Mouse (Mus musculus) heart, postnatal 4 days (tissue): ENCODE data around the gene Erbb3. TPM values are rescaled to one million over a fixed set of nuclear protein-coding genes. Genes with fewer than 3 reads are reported as not detected.
A peak's percentile ranks its signal among the peaks of the same experiment; 100 is the strongest.
"Not testable (repeated sequence)": the region's sequence is repeated elsewhere in the genome, so short reads cannot be mapped to it uniquely, and the experiment has no call there.

Experiments used
- DNase-seq: peaks from one replicate; pipeline ENCODE4 v3.0.0; 2021
- total RNA-seq, 2 experiments: library from RNA; stranded (reverse); gene quantifications; 2 replicates each; pipeline ENCODE4 v1.2.3; 2021

The Erbb3 gene
- total RNA-seq = 1 to 10 TPM; 7.1 to 8.2 TPM

DNA sequence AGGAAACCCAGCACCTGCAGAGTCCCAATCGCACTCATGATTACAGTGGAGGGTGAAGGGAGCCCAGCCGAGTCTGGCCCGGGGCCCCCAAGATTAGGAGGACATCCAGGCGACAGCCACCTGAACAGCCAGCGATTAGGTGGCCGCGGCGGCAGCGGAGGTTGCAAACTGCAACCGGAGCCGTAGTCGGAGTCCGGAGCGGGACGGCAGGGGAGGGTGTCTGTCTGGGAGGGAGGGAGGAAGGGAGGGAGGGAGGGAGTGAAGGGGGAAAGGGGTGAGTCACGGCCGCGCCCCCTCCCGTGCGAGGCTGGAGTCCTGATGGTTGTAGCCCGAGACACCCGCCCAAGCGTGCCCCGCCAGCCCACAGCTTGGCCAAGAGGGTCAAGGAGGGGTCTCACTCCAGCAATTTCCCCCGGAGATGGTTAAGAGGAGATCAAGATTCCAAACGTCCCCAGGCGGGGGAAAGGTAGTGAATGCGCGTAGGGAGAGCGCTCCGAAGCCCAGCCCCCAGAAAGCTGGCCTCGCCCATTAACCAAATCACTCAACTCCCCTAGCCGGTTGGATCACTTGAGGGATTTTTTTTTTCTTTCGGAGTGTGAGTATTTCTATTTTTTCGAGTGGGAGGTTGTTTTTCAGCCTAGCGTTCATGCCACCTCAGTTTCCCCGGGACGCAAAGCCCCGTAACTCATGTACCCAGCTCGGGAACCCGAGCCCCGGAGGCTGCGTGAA lies at the start of gene Erbb3:
TSS of gene Erbb3 (minus strand) at position 189 of the 729 bp plus-strand sequence.
- DNase-seq = peak; percentile 44

DNA sequence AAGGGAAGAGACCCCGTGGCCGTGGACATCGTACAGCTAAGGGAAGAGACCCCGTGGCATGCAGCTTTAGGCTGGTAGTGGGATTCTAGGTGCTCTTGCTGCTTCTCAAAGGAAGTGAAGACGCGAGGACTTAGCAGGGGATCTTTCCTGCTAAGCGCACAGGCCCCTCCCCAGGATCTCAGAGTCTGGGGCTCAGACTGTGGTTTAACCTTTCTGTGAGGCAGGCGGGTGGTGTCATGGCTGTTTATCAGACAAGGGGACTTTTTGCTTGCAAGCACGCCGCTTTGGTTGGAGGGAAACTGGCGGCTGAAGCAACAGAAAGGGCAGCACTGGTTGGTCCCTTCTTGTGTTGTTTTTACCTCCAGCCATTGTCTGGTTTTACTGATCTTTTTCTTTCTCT lies 47.6 kb upstream of the Erbb3 start:
- DNase-seq = no peak

DNA sequence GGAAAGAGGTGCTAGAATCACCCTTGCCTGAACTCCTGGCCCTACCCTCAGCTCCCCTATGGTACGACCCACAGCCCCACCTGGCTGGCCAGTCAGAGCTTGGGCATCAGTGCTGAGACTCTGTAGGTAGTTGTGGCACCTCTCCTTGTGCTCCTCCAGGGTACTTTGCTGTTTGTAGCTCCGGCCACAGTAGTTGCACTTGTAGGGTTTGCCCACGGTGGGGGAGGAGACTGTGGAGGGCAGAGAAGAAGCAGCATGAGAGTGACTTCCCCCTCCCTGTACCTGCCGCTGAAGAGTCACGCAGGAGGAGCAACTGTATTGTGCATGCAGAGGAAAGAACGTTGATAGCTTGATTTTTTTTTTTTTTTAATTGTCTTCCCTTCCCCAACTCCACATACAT lies 47.1 kb upstream of the Erbb3 start:
- DNase-seq = no peak

- no peak for DNase-seq
These were observed 46.2 kb upstream of the Erbb3 start for GRCm38 (mm10) chr10:128635697-128636096.

GRCm38 (mm10) chr10:128631571-128631970 lies 42.1 kb upstream of the Erbb3 start:
- DNase-seq = no peak

DNA sequence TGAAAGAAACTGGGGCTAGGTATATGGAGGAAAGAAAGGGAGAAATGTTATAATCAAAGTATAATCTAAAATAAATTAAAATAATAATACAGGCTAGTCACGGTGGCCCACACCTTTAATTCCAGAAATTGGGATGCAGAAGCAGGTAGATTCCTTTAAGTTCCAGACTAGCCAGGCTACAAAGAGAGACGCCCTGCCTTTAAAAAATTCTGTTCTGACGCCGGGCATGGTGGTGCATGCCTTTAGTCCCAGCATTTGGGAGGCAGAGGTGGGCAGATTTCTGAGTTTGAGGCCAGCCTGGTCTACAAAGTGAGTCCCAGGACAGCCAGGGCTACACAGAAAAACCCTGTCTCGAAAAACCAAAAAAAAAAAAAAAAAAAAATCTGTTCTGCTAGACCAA lies 40.9 kb upstream of the Erbb3 start:
- DNase-seq = not testable (repeated sequence)

GRCm38 (mm10) chr10:128629746-128630145 lies 40.3 kb upstream of the Erbb3 start:
- no peak for DNase-seq

DNA sequence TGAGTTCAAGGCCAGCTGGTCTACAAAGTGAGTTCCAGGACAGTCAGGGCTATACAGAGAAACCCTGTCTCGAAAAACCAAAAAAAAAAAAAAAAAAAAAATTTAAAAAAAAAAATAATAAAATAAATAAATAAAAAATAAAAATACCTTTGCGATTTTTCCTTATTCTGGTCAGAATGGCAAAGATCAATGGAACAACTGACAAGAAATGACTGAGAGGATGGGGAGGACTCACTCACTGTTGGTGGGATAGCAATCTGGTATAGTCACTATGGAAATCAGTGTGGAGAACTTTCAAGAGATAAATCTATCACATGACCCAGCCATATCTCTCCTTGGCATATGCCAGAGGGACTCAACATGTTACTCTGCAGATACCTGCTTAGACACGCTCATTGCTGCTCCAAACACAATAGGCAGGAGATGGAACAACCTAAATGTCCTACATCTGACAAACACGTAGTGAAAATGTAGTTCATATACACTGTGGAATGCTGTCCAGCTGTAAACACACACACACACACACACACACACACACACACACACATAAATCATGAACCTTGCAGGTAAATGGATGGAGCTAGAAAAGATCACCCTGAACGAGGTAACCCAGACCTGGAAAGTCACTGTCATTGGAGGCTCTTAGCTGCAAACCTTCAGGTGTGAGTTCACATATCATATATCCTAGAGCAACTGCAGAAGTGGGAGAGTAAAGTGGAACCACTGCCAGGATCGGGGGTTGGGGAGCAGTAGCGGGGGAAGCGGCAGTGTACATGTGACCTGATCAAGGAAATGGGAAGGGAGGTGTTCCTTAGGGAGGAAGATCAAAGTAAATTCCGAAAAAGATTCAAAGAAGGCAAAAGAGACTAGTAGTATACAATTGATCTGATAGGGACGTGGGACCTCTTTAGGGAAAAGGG lies 38.2 kb upstream of the Erbb3 start:
- no peak for DNase-seq

- DNase-seq = peak; percentile 89
These were observed 37.2 kb upstream of the Erbb3 start, which contains the start of gene Rps26 for GRCm38 (mm10) chr10:128626311-128627310. Rps26 (minus strand) TSS chr10:128626747.

DNA sequence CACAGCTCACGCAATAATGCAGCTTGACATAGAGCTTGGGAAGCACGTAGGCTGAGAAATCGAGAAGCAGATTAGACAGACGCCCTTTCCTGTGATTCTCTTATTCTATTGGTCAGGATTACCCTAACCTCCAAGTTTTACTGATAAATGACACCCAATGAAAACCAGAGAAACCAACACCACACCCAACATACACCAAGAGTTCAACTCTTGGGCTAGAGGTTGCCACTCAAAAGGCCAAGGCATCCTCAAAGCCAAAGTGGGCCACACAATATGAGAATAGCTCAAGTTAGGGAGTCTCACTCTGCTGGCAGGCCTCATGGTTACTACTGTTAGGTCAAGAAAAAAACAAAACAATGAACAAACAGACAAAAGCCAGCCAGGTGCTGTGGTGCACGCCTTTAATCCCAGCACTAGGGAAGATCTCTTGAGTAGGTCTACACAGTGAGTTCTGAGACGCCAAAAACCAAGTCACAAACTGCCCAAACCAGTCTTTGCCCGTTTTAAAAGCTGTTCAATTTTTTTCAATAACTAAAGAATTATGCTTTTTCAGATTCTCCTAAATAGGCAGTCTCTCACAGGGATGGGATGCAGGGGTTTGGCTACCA lies 35.9 kb upstream of the Erbb3 start:
- no peak for DNase-seq

DNA sequence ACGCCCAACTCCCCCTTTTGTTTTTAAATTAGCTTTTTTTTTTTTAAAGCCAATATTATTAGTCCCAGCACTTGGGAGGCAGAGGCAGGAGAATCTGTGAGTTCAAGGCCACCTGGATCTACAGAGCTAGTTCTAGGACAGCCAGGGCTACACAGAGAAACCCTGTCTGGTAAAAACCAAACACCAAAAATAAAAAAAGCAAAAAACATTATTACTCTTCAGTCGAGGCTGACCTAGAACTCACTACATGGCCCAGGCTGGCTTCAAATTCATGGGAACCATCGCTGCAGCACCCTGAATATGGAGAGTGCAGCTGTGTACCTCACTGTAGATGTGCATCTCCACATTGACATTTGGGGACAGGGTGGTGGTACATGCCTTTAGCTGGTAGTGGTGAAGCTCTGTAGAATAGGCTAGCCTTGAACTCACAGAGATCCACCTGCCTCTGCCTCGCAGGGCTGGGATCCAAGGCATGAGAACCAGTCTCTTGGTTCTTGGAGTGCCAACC lies 33.7 kb upstream of the Erbb3 start:
- not testable (repeated sequence) for DNase-seq

- DNase-seq = no peak
These were observed 33.2 kb upstream of the Erbb3 start for GRCm38 (mm10) chr10:128622702-128623101.

- DNase-seq = no peak
These were observed 32.6 kb upstream of the Erbb3 start for GRCm38 (mm10) chr10:128621986-128622520.

- DNase-seq = no peak
These were observed 30.8 kb upstream of the Erbb3 start for GRCm38 (mm10) chr10:128620241-128620640.

- DNase-seq = not testable (repeated sequence)
These were observed 29.7 kb upstream of the Erbb3 start for GRCm38 (mm10) chr10:128619148-128619547.

DNA sequence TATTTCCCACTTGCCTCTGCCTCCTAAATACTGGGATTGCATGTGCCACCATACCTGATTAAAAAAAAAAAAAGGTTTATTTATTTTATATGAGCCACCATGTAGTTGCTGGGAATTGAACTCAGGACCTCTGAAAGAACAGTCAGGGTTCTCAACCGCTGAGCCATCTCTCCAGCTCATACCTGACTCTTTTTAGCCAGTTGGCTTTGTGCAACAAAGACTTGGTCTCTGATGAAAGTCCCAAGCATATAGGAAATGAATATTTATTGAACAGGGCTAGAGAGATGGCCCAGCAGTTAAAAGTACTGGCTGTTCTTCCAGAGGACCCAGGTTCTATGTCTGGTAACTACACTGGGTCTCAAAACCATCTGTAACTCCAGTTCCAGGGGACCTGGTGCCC lies 29.1 kb upstream of the Erbb3 start:
- DNase-seq = no peak

- not testable (repeated sequence) for DNase-seq
These were observed 26.5 kb upstream of the Erbb3 start for GRCm38 (mm10) chr10:128615798-128616448.

DNA sequence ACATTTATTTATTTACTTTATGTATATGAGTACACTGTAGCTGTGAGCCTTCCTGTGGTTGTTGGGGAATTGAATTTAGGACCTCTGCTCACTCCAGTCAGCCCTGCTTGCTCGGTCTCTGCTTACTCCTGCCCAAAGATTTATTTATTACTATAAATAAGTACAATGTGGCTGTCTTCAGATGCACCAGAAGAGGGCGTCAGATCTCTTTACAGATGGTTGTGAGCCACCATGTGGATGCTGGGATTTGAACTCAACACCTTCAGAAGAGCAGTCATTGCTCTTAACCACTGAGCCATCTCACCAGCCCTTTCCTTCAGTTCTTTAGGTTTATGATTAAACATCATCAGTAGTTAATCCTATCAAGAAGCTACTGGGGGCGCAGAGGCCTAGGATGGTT lies 25.5 kb upstream of the Erbb3 start:
- DNase-seq = no peak

GRCm38 (mm10) chr10:128613820-128614219 lies 24.4 kb upstream of the Erbb3 start:
- DNase-seq = not testable (repeated sequence)

- no peak for DNase-seq
These were observed 23.6 kb upstream of the Erbb3 start for GRCm38 (mm10) chr10:128613154-128613440.
